Mouse (Mus musculus): ENCODE results near the gene Fbh1.

DNA sequence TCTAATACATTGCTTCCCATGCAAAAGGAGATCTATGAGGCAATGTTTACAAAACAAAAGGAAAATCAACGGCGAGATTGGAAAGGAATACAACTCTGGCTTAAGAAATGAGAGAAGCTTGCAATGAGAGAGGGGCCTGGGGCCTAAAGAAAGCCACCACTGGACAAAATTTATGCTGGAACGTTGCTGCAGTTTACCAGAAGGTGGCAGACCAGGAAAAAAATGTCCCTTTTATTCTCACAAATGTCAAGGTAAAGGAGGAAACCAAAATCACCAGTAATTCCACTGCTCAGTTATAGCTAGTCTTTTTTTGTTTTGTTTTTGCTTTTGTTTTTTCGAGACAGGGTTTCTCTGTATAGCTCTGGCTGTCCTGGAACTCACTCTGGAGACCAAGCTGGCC is 17.3 kb upstream of the Fbh1 start:
- TF ChIP-seq CTCF (IDR thresholded peaks at IDR 0.05; ENCODE audit: borderline replicate concordance, extremely low read depth, insufficient read depth, insufficient read length), result no peak
- TF ChIP-seq POLR2A (IDR thresholded peaks at IDR 0.05; ENCODE audit: borderline replicate concordance, extremely low read depth, insufficient read depth, insufficient read length, poor library complexity, severe bottlenecking), result no peak
